Mouse (Mus musculus) kidney, postnatal 10 days (tissue): ENCODE measurements around the gene Sdhb.

Source experiments
- DNase-seq: peaks from one replicate; pipeline ENCODE4 v3.0.0; 2021; ENCODE audit warnings: mixed read lengths

Sdhb gene

DNA sequence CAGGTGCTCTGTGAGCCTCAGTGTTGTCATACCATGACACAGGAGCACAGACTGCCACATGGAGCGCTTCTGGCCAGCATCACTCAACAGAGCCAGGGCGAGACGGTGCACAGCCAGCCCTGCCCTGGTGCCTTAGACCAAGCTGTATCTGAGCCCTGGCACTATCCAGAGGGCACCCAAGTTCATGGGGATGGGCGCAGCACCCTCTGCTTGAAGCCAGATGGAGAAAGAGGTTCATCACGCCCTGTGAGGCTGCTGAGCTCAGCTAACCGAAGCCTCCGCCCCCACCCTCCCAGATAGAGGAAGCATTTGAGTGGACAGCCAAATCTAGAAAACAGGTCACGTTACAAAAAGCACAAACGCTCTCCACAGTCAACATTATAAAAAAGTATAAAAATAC is 55.3 kb downstream of the Sdhb start:
- no peak for DNase-seq

DNA sequence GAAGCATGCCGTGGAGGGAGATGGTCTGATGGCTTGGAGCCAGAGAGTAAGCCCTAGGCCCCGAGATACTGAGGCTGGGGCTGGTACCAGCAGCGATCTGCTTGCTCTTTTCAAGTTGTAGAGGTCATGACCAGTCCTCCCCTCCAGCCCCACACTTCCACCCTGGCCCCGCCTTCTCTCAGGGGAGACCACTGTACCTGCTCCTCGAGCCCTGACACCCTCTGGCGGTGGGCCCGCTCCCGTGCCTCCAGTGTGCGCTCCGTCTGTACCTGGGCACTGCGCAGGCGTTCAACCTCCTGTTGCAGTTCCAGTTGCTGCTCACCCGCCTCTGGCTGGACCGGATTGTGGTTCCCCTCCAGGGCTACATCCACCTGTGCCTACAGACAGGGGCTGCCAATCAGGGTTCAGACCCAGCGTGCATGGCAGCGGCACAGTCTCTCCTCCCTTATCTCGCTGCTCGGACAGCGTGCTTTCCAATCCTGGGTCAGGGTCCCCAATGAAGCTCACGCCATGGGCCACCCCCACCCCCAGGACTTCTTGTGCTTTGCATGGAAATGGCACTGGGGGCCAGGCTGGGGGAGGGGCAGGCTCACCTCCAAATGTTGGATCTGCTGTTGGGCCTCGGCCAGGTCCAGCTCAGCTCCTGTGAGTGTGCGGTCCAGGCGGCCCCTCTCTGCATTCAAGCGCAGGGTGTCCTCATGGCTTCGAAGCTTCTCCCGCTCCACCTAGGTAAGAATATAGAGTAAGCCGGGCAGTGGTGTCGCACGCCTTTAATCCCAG is 56.8 kb downstream of the Sdhb start:
- DNase-seq, result no peak

DNA sequence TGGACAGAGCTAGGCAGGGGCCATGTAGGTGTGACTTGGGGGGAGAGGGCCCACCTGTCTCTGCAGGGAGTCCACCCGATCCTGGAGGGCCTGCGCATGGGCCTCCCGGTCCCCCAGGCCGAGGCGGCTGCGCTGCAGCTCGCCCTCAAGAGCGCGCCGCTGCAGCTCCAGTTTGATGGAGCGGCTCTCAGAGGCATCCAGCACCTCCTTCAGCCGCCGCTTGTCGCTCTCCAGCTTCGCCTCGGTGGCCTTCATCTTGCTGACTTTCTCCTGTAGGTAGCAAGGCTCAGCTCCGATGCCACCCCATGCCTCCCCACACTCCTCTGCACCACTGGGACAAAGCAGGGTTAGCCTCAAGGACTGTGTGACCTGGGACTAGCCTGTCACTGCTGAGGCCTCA is 59.2 kb downstream of the Sdhb start:
- no peak for DNase-seq

DNA sequence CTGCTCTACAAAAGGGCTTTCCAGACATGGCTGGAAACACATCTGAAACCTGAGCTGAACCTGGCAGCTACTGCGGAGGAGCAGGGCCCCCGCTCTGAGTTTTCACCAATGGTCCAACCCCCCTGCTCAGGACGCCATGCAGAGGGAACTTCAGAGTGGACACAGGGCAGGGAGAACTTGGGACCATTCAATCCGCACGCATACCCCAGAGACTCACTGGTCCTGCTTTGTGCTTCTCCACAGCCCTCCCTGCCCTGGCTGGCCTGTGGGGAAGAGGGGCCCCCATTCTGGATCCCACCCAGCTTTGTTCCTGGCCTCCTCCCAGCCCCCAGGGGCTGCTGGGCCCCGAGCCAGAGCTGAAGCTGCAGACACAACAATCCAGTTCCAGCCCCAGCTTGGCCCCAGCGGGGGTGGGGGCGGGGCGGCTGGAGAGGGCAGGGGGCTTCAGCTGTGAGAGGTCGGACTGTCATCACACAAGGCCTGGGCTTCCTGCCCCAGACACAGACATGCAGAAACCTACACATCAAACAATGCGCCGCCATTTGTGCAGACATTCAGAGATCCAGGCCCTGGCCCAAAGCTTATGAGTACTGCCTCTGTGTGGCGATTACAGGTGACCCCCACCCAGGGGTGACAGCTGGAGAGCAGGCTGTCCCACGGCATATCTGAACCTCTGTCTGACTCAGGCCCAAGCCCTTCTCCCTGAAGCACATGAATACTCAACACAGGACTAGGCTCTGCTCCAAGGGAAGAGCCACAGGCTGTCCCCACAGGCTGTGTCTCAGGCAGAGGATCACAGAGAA is 60.0 kb downstream of the Sdhb start:
- peak; percentile 83 for DNase-seq

DNA sequence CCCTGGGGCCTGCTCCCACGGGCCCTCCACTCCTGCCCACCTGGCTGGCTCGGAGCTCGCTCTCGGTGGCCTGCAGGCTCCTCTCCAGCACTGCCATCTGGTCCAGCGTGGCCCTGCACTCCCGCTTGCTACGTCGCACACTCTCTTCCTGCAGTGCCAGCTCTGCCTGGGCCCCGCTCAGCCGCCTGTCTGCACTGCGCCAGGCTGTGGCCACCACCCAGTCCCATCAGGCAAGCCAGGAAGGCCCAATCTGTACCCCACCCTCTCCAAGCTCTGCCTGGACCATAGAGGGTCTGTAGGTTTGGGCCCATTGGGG is 60.6 kb downstream of the Sdhb start:
- no peak for DNase-seq

DNA sequence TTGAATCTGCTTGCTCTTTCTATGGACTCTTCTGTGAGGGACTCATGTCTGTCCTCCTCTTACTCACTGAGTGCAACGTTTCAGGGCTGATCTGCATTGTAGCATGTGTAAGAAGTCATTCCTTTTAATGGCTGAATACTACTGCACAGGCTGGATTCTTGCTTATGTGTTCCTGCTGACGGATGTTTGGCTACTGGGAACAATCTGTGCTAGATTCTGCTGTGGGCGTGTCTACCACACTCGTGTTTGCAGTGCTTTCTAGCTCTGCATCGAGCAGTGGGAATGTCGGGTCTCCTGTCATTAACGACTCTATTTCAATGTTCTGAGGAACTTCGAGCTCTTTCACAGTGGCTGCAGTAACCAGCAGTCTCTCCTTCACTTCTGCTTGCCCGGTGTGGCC is 63.0 kb downstream of the Sdhb start:
- no peak for DNase-seq

DNA sequence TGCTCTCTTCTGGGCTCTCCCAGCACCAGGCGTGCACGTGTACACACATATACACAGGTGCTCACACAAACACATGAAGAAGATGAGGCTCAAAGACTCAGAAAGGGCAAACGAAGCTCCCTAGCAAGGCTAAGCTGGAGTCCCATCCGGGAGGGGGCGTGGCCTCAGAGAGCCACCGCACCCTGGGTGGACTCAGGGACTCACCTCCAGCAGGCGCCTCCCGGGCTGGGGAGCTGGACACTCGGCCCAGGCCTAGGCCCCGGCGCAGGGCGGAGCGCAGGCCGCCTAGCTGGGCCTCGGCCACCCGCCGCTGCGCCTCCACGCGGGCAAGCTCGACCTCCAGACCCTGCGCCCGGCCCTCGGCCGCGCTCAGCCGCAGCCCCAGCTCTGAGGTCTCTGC is 64.0 kb downstream of the Sdhb start:
- no peak for DNase-seq
